Mouse (Mus musculus): ENCODE results near the gene Gmds.

The Gmds gene

DNA sequence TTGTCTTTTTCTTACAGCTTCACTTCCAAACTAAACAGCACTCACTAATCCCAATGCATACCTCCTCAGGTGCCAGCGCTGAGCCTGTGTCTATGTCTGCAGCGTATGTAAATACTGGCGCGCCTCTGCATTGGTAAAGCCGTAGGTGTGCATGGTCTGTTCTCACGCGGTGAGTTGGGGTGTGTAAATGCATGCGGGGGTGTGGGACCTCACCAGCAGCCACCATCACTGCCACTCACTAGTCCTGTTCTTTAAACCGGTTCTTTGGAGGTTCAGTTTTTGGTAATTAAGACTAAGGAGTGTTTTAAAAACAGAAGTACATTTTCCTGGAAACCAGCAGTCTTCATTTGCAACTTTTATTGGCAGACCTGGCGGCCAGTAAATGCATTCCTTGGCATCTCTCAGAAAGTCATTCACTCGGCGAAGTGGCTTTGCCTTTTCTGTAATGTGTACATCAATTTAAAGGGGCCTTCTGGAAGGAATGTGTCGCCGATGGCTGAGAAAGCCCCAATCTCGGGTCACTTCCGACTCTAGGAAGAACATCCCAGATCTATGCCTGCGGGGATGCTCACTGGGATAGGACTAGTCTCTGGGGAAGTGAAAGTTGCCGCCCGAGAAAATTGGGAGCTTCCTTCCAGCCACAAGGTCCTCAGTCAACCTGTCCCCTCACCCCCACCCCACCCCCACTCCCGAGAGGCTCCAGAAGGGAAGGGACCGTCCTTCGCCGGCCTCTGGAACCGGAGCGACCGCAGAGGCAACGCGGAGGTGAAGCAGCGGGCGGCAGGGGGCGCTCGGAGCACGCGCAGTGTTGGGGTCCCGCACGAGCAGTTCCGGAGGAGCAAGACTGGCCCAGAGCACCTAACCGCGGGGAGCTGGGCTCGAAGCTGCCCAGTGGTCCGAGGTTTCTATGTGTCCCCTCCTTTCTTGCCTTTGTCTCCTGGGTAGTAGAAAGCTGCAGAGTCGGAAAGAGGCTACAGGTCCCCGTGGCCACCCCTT is 537.7 kb downstream of the Gmds start:
- in situ Hi-C loops (cut with MboI, MseI), result loop anchor here (5.0 kb wide), 2 partner anchors 416 to 871 kb away; no protein-coding TSS in a partner anchor

DNA sequence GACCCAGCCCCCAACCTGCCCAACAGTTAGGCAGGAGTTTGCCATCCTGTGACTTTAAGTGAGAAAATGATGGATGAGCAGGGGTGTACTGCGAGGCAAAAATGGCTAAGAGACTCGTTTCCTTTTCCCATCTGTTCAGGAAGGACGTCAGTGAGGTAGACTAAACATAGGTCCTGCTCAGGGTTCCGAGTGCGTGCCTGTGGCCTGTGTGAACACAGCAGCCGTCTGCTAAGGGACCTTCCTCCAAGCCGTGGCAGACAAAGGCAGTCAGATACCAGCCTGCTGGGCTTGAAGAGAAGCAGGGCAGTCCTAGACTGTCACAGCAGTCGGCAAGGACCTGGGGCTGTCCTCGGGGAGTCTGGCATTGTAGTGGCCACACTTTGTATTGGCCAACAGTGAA is 540.5 kb downstream of the Gmds start:
- in situ Hi-C loops (cut with MboI, MseI), result loop anchor here (5.0 kb wide), 1 partner anchor 614 kb away; no protein-coding TSS in a partner anchor

DNA sequence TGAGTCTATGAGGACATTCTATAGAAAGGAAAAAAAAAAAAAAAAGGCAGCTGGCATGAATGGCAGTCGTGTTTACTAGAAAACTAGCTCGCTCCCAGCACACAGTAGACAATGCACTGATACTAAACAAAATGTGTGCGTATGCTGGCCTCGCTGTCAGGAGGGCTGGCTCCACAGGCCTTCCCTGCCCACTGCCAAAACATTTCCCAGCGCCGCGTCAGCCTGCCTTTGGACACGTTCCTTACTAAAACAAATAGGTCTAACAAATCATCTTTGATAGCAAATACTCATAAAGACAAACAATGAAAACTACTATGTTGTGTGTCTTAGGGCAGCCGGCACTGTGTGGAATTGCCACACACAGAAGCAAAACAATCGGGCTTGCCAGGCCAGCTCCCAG is 541.2 kb downstream of the Gmds start:
- in situ Hi-C loops (cut with MboI, MseI), result loop anchor here (5.0 kb wide), 1 partner anchor 615 kb away; no protein-coding TSS in a partner anchor

DNA sequence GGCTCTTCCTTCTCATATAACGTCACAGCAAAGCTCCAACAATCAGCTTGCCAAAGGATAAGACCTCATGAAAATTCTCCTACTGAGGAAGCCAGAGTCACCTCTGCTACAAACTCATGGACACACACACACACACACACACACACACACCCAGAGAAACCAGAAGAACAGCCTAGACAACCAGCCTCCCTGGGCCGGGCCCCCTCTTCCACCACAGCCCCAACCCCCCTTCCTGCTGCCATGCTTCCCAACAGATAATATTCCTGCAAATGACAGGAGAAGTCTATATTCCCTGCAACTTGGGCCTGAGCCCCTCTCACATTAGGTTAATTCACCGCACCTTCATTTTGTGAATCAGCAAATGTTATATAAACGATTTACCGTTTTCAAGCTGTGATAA is 545.4 kb downstream of the Gmds start:
- in situ Hi-C loops (cut with MboI, MseI), result no loop called here

DNA sequence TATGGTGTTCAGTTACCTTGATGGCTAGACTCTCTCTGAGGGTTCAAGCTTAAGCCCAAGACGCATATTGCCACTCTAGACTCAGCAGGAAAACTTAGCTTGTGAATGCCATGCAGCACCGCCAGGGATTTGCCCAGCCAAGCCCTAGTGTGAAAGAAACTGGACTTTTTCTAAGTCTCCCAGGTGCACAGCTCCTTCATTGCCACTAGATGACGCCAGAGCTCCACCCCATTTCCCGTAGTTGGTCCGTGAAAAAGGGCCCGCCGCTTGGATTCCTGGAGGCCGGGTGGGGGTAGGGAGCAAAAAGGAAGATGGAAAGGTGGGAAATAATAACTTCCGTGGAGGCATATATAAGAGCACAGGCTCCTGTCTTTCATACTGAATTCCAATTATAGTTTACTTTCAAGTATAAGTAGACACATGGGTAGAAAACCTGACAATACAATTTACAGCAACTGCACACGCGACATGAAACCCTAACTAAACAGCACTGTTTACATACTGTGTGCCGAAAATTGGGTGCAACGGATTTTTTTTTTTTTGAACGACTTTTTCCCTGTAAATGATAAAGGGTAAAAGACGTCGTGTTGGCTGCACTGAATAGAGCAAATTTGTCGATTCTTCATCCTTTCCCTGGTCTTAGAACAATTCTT is 545.9 kb downstream of the Gmds start:
- in situ Hi-C loops (cut with MboI, MseI), result no loop called here

DNA sequence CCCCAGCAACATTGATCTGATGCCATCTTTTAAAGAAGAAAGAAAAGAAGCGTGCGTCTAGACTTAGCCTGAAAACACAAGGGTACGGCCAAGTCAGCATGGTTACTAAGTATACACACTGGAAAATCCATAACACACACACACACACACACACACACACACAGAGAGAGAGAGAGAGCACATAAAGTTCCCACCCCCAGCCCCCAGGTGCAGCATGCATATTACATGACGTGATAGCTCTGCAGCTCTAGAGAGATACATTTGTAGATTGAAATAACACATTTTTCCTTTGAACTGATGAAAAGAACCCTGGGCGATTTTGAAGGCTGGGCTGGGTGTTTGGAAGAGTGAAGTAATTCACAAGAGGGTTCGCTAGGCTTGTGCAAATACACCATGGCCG is 553.8 kb downstream of the Gmds start:
- in situ Hi-C loops (cut with MboI, MseI), result loop anchor here (10.0 kb wide), 1 partner anchor 880 kb away; no protein-coding TSS in a partner anchor

DNA sequence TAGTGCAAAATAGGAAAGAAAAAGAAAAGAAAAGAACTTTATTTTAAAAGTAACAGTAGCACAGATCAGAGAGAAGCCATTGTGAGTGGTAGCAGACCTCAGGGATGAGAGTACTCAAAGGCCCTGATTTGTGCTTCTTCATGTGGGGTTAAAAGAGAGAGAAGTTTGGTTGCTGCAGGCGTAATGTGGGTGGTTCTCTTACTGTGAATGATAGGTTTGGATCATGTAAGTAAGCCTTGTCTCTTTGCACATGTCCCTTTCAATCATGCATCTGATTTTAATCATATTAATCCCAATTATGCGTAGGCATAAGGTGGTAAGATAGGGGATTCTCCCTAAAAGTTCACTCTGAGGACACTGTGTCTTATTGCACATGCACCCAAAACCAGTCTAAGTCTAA is 556.5 kb downstream of the Gmds start:
- in situ Hi-C loops (cut with MboI, MseI), result loop anchor here (10.0 kb wide), 1 partner anchor 883 kb away; no protein-coding TSS in a partner anchor

DNA sequence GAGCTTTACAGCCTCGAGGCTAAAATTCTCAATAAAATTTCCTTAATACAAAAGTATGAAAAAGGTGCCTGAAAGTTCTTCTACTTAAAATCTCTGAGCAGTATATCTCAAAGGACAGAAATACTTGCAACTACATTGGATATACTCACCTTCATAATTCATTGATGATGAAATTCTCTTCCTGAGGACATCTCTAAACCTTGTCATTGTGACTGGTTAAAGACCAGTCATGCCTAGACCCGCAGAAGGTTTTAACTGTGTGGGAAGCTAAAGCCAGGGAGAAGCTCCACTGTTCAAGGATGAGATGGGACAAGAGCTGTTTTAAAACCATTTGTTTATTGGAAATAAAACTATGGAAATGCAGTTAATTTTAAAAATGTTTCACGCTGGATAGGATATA is 558.2 kb downstream of the Gmds start:
- in situ Hi-C loops (cut with MboI, MseI), result loop anchor here (10.0 kb wide), 1 partner anchor 885 kb away; no protein-coding TSS in a partner anchor

DNA sequence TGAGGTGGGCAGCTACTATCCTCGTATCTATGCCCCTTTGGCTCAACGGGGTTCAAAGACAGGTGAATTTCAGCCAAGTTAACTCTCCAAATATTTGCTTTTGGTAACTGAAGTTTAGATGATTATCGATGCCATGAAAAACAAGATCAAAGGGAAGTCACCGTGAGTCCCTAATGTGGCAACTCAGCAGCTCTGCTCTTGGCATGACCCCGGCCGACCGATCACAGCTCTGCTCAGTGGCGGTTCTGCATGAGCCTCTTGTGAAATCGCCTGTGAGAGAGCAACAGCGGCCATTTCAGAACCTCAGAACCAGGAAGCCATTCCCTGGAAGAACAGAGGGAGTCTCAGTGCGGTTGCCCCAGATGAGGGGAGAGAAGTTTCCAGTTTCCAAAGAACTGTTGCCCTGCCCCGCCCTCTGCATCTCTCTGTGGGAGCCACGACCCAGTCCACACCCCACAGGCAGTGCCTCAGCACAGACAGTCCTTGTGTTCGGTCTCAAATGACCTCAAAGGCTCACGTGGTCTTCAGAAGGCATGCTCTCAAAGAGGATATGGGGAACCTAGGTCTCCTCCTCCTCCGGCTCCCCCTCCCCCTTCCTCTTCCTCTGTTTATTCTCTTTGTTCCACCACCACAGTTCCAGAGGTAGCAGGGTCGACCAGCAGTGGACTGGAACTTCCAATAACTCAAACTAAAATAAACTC is 559.1 kb downstream of the Gmds start:
- in situ Hi-C loops (cut with MboI, MseI), result no loop called here

DNA sequence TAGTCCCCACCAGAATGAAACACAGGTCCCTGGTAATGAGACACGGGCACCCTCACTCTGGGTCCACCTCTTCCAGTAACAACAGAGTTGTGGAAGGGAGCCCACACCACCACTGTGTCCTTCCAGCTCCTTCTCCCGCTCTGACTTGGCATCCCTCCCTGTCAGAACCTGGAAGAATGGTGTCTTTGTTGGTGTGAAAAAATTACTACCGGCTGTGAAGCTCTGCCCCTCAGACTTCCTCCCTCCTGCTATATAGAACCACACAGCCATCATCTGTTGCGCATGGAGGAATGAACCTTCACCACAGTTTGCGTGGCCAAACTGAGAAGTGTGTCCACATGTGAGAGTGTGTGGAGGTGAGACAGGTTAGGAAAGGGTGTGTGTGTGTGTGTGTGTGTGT is 562.8 kb downstream of the Gmds start:
- in situ Hi-C loops (cut with MboI, MseI), result no loop called here

DNA sequence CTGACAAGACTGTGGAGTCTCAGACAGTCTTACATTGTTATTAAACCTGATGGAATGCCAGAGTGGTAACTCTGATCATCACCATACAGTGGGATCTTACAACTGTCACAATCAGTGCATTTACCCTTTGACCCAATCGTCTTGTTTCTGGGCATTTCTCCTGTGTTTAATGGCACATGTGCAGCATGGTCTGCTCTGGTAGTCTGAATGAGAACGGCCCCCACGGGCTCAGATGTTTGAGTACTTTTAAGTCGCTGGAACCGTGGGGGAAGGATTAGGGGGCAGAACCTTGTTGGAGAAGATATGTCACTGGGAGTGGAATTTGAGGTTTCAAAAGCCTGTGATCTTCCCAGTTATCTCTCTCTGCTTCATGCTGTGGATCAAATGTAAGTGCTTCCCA is 565.7 kb downstream of the Gmds start:
- in situ Hi-C loops (cut with MboI, MseI), result no loop called here
